12 mouse cellular contexts compared by ENCODE assay signal in the genomic region with DNA sequence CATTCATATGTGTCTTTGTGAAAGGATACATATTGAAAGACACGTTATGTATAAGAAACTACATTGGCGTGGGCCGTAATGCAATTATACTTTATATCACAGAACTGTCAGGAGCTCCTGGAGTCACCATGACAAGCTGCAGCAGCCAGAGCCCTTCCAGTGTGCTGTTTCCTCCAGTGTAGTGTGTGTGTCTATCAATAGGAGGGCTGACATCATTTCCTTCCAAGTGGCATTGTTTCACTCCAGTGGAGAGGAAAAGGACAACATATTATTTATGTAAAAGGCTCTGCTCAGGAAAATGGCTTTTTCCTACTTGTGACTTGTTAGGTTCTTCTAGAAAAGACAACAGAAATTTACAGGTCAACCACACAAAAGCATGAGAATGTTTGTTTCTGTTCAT.
DNase-seq lines count a peak whose midpoint lies in the region; ATAC-seq and TF ChIP-seq lines count a peak whose summit lies in the region.
"Had no signal": no experiment of that assay in that cellular context is flagged by ENCODE, and none has a peak within 500 bp of the region (broad histone marks: within the 10 kb centered on the region; RNA-seq: fewer than 3 reads in every experiment).

No protein-coding gene starts in this region.

- no peaks in the 10 kb centered on the region for H3K9me3 ChIP-seq in midbrain, embryonic 13.5 days
- no peaks in the 10 kb centered on the region for H3K9me3 ChIP-seq in midbrain, embryonic 10.5 days (replicated peaks)
- no peaks in the 10 kb centered on the region for H3K9me3 ChIP-seq in kidney, postnatal 0 days (replicated peaks; ENCODE audit: low read length)
- H3K9me3 ChIP-seq in midbrain, embryonic 15.5 days = no peaks in the 10 kb centered on the region
- H3K9me3 ChIP-seq: hindbrain, embryonic 10.5 days had no signal

- no peak for ATAC-seq in midbrain, embryonic 13.5 days
- no peak for ATAC-seq in kidney, postnatal 0 days (replicated peaks; ENCODE audit: low FRiP score, low read depth)
- no peak for ATAC-seq in midbrain, embryonic 15.5 days (replicated peaks)

- H3K4me3 ChIP-seq in midbrain, embryonic 13.5 days (replicated peaks) = no peak overlapping the region
- no peak overlapping the region for H3K4me3 ChIP-seq in midbrain, embryonic 10.5 days
- H3K4me3 ChIP-seq in kidney, postnatal 0 days (replicated peaks; ENCODE audit: low read depth, low read length) = no peak overlapping the region
- H3K4me3 ChIP-seq in midbrain, embryonic 15.5 days = no peak overlapping the region
- H3K4me3 ChIP-seq: erythroblast, embryonic 14.5 days; hindbrain, embryonic 10.5 days had no signal

- TF ChIP-seq CTCF in kidney, postnatal 0 days (IDR thresholded peaks at IDR 0.05; ENCODE audit: low read depth) = no peak

- no peaks in the 10 kb centered on the region for H3K27me3 ChIP-seq in midbrain, embryonic 13.5 days
- no peaks in the 10 kb centered on the region for H3K27me3 ChIP-seq in midbrain, embryonic 10.5 days (ENCODE audit: low read depth, poor library complexity, severe bottlenecking)
- H3K27me3 ChIP-seq in kidney, postnatal 0 days (ENCODE audit: insufficient read depth, low read length) = no peaks in the 10 kb centered on the region
- H3K27me3 ChIP-seq in midbrain, embryonic 15.5 days (replicated peaks) = no peaks in the 10 kb centered on the region

- peak; percentile 15 for DNase-seq in embryo, embryonic 10.5 days (ENCODE audit: low spot score)
- DNase-seq in embryo, embryonic 11 days = no peak
- no peak for DNase-seq in midbrain, embryonic 10.5 days (ENCODE audit: low spot score)
- DNase-seq in kidney, postnatal 0 days (ENCODE audit: low spot score) = peak; percentile 65
- DNase-seq in spleen, postnatal 4 days (ENCODE audit: low spot score in 2 of 2) = no peak
- no peak for DNase-seq in urinary bladder, postnatal 14 days (ENCODE audit: low spot score)
- DNase-seq: cerebellum, adult 8-10 months; liver had no signal

- 63% methylated on average over 3 of the region's 3 CpGs for WGBS in midbrain, embryonic 13.5 days
- WGBS in midbrain, embryonic 10.5 days = 81% methylated on average over 3 of the region's 3 CpGs
- 65% methylated on average over 3 of the region's 3 CpGs for WGBS in kidney, postnatal 0 days
- 32% methylated on average over 3 of the region's 3 CpGs for WGBS in midbrain, embryonic 15.5 days

- peak overlapping the region; percentile 35; the same call in 1 of the 2 replicates for H3K27ac ChIP-seq in midbrain, embryonic 13.5 days
- H3K27ac ChIP-seq in midbrain, embryonic 10.5 days (replicated peaks) = no peak overlapping the region; the same call in 1 of the 2 replicates
- H3K27ac ChIP-seq in kidney, postnatal 0 days = 0 out of 2 replicates have a peak overlapping the region, but pooled peaks have one; percentile 1
- 0 out of 2 replicates have a peak overlapping the region, but pooled peaks have one; percentile 3 for H3K27ac ChIP-seq in midbrain, embryonic 15.5 days
- H3K27ac ChIP-seq: hindbrain, embryonic 10.5 days had no signal

- no peak overlapping the region for H3K9ac ChIP-seq in midbrain, embryonic 13.5 days (replicated peaks)
- H3K9ac ChIP-seq in kidney, postnatal 0 days (ENCODE audit: low read depth, low read length) = no peak overlapping the region
- H3K9ac ChIP-seq in midbrain, embryonic 15.5 days = no peak overlapping the region

- no peaks in the 10 kb centered on the region for H3K36me3 ChIP-seq in midbrain, embryonic 13.5 days
- H3K36me3 ChIP-seq in midbrain, embryonic 10.5 days = no peaks in the 10 kb centered on the region
- H3K36me3 ChIP-seq in kidney, postnatal 0 days (ENCODE audit: insufficient read depth, low read length) = no peaks in the 10 kb centered on the region
- no peaks in the 10 kb centered on the region for H3K36me3 ChIP-seq in midbrain, embryonic 15.5 days (replicated peaks)
- H3K36me3 ChIP-seq: hindbrain, embryonic 10.5 days had no signal

- peaks cover 10% of the 10 kb centered on the region; the same call in 1 of the 2 replicates for H3K4me1 ChIP-seq in midbrain, embryonic 13.5 days (replicated peaks)
- H3K4me1 ChIP-seq in midbrain, embryonic 10.5 days = peaks cover 16% of the 10 kb centered on the region
- no peaks in the 10 kb centered on the region for H3K4me1 ChIP-seq in kidney, postnatal 0 days (replicated peaks; ENCODE audit: insufficient read depth, low read length)
- H3K4me1 ChIP-seq in midbrain, embryonic 15.5 days = peaks cover 5% of the 10 kb centered on the region; the same call in 1 of the 2 replicates

- no peak overlapping the region for H3K4me2 ChIP-seq in midbrain, embryonic 13.5 days (replicated peaks)
- no peak overlapping the region for H3K4me2 ChIP-seq in kidney, postnatal 0 days (ENCODE audit: low read length)
- H3K4me2 ChIP-seq in midbrain, embryonic 15.5 days = no peak overlapping the region

Comparison
In these comparisons a context has a peak if more than half of its experiments do, and no peak if none do; other contexts are left out.
1. DNase-seq: peak in embryo, embryonic 10.5 days (single experiment) and kidney, postnatal 0 days (single experiment); none in embryo, embryonic 11 days (single experiment), midbrain, embryonic 10.5 days (single experiment), spleen, postnatal 4 days (0 of 2) and urinary bladder, postnatal 14 days (single experiment).